Mouse (Mus musculus) urinary bladder, postnatal 14 days (tissue): ENCODE measurements around the gene Nat14.

ENCODE experiments used
- DNase-seq: peaks from one replicate; pipeline ENCODE4 v3.0.0; 2021; ENCODE audit warnings: low spot score

Nat14 gene

GRCm38 (mm10) chr7:4920496-4920895, 1.3 kb upstream of the Nat14 start:
- no peak for DNase-seq

- DNase-seq, result no peak
Observed at GRCm38 (mm10) chr7:4920976-4921823, 628 bp upstream of the Nat14 start.

GRCm38 (mm10) chr7:4922508-4922907, 680 bp downstream of the Nat14 start:
- DNase-seq, result peak; percentile 51

GRCm38 (mm10) chr7:4922931-4923565, 1.2 kb downstream of the Nat14 start:
- no peak for DNase-seq

GRCm38 (mm10) chr7:4923586-4924364, 1.9 kb downstream of the Nat14 start:
- DNase-seq, result peak; percentile 50

GRCm38 (mm10) chr7:4924483-4924882, 2.7 kb downstream of the Nat14 start:
- no peak for DNase-seq

- DNase-seq, result peak; percentile 51
Observed at GRCm38 (mm10) chr7:4924891-4925301, 3.1 kb downstream of the Nat14 start.

- peak; percentile 66 for DNase-seq
Observed at GRCm38 (mm10) chr7:4925441-4926381, 3.9 kb downstream of the Nat14 start, which contains the start of gene Ssc5d. Ssc5d (plus strand) TSS chr7:4925785.

- DNase-seq, result no peak
Observed at GRCm38 (mm10) chr7:4926849-4927248, 5.0 kb downstream of the Nat14 start.

GRCm38 (mm10) chr7:4927711-4928110, 5.9 kb downstream of the Nat14 start:
- DNase-seq, result no peak

- DNase-seq, result no peak
Observed at GRCm38 (mm10) chr7:4928323-4928722, 6.5 kb downstream of the Nat14 start.

- DNase-seq, result no peak
Observed at GRCm38 (mm10) chr7:4933103-4933502, 11.3 kb downstream of the Nat14 start.

GRCm38 (mm10) chr7:4934160-4934914, 12.5 kb downstream of the Nat14 start:
- no peak for DNase-seq

GRCm38 (mm10) chr7:4936832-4937231, 15.0 kb downstream of the Nat14 start:
- DNase-seq, result no peak

- no peak for DNase-seq
Observed at GRCm38 (mm10) chr7:4937392-4937791, 15.6 kb downstream of the Nat14 start.

- DNase-seq, result peak; percentile 83
Observed at GRCm38 (mm10) chr7:4938456-4938855, 16.6 kb downstream of the Nat14 start.

- DNase-seq, result peak; percentile 84
Observed at GRCm38 (mm10) chr7:4940068-4940479, 18.2 kb downstream of the Nat14 start.

GRCm38 (mm10) chr7:4942673-4943072, 20.8 kb downstream of the Nat14 start:
- DNase-seq, result no peak

- peak; percentile 94 for DNase-seq
Observed at GRCm38 (mm10) chr7:4943223-4943815, 21.5 kb downstream of the Nat14 start.

GRCm38 (mm10) chr7:4947855-4948254, 26.0 kb downstream of the Nat14 start:
- peak; percentile 33 for DNase-seq
